Mouse (Mus musculus) CH12.LX (cell line): ENCODE measurements at regions not wholly inside any gene's neighbourhood (a gene's known extent, or its start where the extent isn't known, plus 50 kb on each side); places are given as distances from the start of the nearest gene placed in this dataset.

Experiments
- BHLHE40 ChIP-seq: IDR thresholded peaks from 2 replicates; pipeline ENCODE4 v1.6.1; 2011; ENCODE audit warnings: mild to moderate bottlenecking, low read depth, low read length, improper control_type of control experiment
- CTCF ChIP-seq, 2 experiments: IDR thresholded peaks in 1 of 2; conservative IDR thresholded peaks in 1 of 2; 2 replicates each; pipeline ENCODE4 v1.5.1; 2011 to 2012; ENCODE audit warnings: low read depth in 2 of 2, low read length in 2 of 2, improper control_type of control experiment in 1 of 2, inconsistent platforms in 1 of 2, mild to moderate bottlenecking in 1 of 2, moderate library complexity in 1 of 2
- EP300 ChIP-seq: IDR thresholded peaks from 2 replicates; pipeline ENCODE4 v1.6.1; 2011; ENCODE audit warnings: low read length, improper control_type of control experiment
- HCFC1 ChIP-seq: IDR thresholded peaks from 2 replicates; pipeline ENCODE4 v1.6.1; 2012; ENCODE audit warnings: low read depth, mild to moderate bottlenecking, inconsistent platforms, low read length, improper control_type of control experiment
- MAFK ChIP-seq: IDR thresholded peaks from 2 replicates; pipeline ENCODE4 v1.6.1; 2011; ENCODE audit warnings: low read length, improper control_type of control experiment; ENCODE audit not compliant: insufficient replicate concordance
- POLR2A ChIP-seq: IDR thresholded peaks from 2 replicates; pipeline ENCODE4 v1.6.1; 2011; ENCODE audit warnings: low read depth, mild to moderate bottlenecking, improper control_type of control experiment, low read length
- USF1 ChIP-seq: IDR thresholded peaks from 2 replicates; pipeline ENCODE4 v1.6.1; 2014; ENCODE audit warnings: low read depth, mild to moderate bottlenecking, inconsistent platforms, low read length, improper control_type of control experiment
- ZMIZ1 ChIP-seq: IDR thresholded peaks from 2 replicates; pipeline ENCODE4 v1.6.1; 2012; ENCODE audit warnings: low read depth, mild to moderate bottlenecking, inconsistent platforms, low read length, improper control_type of control experiment

- no peak for TF ChIP-seq MAFK
- no peak for TF ChIP-seq POLR2A
- TF ChIP-seq CTCF (conservative IDR thresholded peaks at IDR 0.05 in 1 of 2, IDR thresholded peaks at IDR 0.05 in 1 of 2; ENCODE audit: low read depth in 2 of 2, low read length in 2 of 2) = no peak
- TF ChIP-seq HCFC1 = no peak
- TF ChIP-seq ZMIZ1 = no peak
- TF ChIP-seq USF1 = no peak
- no peak for TF ChIP-seq EP300
- TF ChIP-seq BHLHE40 = no peak
Observed at GRCm38 (mm10) chr2:11118625-11119024, 53.3 kb upstream of the Prkcq start.
